Mouse (Mus musculus) embryonic facial prominence, embryonic 13.5 days (tissue): Measurements from ENCODE around the gene Cplx3. TPM values are rescaled to one million over a fixed set of nuclear protein-coding genes. Genes with fewer than 3 reads are reported as not detected.

ENCODE experiments used
- ATAC-seq: fragments of 200-750 bp; cut with Nextera tagmentation; 2 replicates; pipeline ENCODE4 v1.8.0; 2017; ENCODE audit warnings: low read depth; ENCODE audit not compliant: insufficient number of reproducible peaks, insufficient read depth, low FRiP score, low TSS enrichment
- H3K27ac ChIP-seq: fragments of 300-500 bp; sonication (generic); 2 replicates; pipeline ENCODE4 v1.5.1; 2015; ENCODE audit warnings: moderate library complexity, mild to moderate bottlenecking, inconsistent platforms
- H3K27me3 ChIP-seq: fragments of 300-500 bp; sonication (generic); 2 replicates; pipeline ENCODE4 v1.6.1; 2015; ENCODE audit warnings: mild to moderate bottlenecking, inconsistent platforms
- H3K36me3 ChIP-seq: fragments of 300-500 bp; sonication (generic); 2 replicates; pipeline ENCODE4 v1.6.1; 2015; ENCODE audit warnings: mild to moderate bottlenecking, inconsistent platforms
- H3K4me1 ChIP-seq: fragments of 300-500 bp; sonication (generic); 2 replicates; pipeline ENCODE4 v1.6.1; 2015; ENCODE audit warnings: inconsistent platforms
- H3K4me2 ChIP-seq: fragments of 300-500 bp; sonication (generic); 2 replicates; pipeline ENCODE4 v1.6.1; 2015; ENCODE audit warnings: moderate library complexity, mild to moderate bottlenecking, inconsistent platforms
- H3K4me3 ChIP-seq: fragments of 300-500 bp; sonication (generic); 2 replicates; pipeline ENCODE4 v1.5.1; 2015; ENCODE audit warnings: mild to moderate bottlenecking, inconsistent platforms
- H3K9ac ChIP-seq: fragments of 300-500 bp; sonication (generic); 2 replicates; pipeline ENCODE4 v1.6.1; 2015; ENCODE audit warnings: mild to moderate bottlenecking, inconsistent platforms
- H3K9me3 ChIP-seq: fragments of 300-500 bp; sonication (generic); 2 replicates; pipeline ENCODE4 v1.6.1; 2016; ENCODE audit warnings: inconsistent platforms
- WGBS: fragments of 180-500 bp; shearing (Covaris S2); methylation state at CpG from one replicate; pipeline ENCODE4 v1.1.7; 2015; ENCODE audit warnings: mixed read lengths; 5-methylcytosine and 5-hydroxymethylcytosine counted together
- polyA plus RNA-seq: library from polyadenylated mRNA; unstranded; fragments of >200 nt; fragmentation: Nextera tagmentation; extraction: Ambion mirVana; gene quantifications from 2 replicates; pipeline ENCODE4 v1.2.1, GENCODE M21; 2015

The Cplx3 gene
- polyA plus RNA-seq, 1 experiment from 2014 or later: not detected

DNA sequence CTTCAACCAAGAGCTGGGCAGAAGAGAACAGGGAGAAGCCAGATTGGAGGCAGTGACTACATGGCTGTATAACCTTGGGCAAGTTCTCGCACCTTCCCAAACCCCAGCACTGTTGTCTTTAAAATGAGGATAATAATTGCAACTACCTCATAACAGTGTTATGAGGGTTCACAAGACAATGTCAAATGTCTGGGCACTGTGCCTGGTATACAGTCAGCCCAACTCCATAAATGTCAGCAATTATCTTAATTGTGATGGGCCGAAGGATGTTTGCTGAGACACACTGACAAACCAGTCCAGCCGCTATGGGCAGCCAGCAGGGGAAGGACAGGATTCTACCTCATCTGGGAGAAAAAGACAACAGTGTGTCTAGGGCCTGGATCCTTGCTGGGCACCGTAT, 8.7 kb upstream of the Cplx3 start:
- Histone ChIP-seq H3K4me1 (no peaks in the 10 kb centered on the region), H3K4me3 (no peak overlapping the region), H3K9me3 (no peaks in the 10 kb centered on the region), H3K36me3 (no peaks in the 10 kb centered on the region), H3K27ac (no peak overlapping the region), H3K4me2 (no peak overlapping the region), H3K9ac (no peak overlapping the region), H3K27me3 (no peaks in the 10 kb centered on the region)
- 75% methylated on average over 4 of the region's 4 CpGs for WGBS
- ATAC-seq: no peak

DNA sequence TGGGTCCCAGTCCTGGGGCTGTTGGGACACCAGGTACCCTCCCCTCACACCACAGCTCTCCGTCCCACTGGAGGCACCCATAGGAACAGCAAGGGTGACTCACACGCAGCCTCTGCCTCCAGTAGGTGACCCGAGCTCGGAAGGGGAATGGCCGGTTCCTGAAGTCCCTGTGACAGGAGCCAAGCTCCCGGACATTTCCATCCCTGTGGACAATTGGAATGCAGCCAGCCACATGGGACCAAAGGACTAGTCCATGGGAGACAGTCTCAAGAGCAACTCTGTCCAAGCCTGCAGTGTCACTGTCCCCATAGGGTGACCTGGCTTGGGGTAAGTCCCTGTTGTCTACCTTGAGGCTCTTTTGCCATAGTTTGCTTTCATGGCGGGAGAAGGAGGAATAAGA, 7.9 kb upstream of the Cplx3 start:
- WGBS: 89% methylated on average over 7 of the region's 7 CpGs
- Histone ChIP-seq H3K36me3 (no peaks in the 10 kb centered on the region), H3K27ac (no peak overlapping the region), H3K4me2 (no peak overlapping the region), H3K27me3 (no peaks in the 10 kb centered on the region), H3K9ac (no peak overlapping the region), H3K4me1 (no peaks in the 10 kb centered on the region), H3K4me3 (no peak overlapping the region), H3K9me3 (no peaks in the 10 kb centered on the region)
- ATAC-seq: no peak

DNA sequence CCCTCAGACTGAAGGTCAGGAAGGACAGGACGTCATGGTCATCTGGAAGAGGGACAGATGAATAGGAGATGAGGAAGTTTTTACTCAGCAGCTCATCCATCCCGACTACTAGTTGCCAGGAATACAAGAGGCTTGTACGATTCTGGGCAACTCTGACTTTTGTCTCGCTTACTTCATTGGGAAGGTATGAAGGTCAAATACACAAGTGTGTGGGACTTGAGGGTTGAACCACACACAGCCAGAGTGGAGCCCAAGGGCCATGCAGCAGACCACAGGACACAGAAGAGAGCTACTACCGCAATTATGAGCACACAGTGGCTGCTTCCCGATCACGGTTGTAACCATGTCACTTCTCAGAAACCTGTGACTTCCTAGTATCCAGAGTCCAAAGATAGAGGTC, 6.5 kb upstream of the Cplx3 start:
- no peak overlapping the region for H3K4me2 ChIP-seq
- H3K27me3 ChIP-seq: no peaks in the 10 kb centered on the region
- WGBS: 79% methylated on average over 7 of the region's 7 CpGs
- H3K9ac ChIP-seq: no peak overlapping the region
- no peak overlapping the region for H3K27ac ChIP-seq
- ATAC-seq: no peak
- H3K4me3 ChIP-seq: no peak overlapping the region
- no peaks in the 10 kb centered on the region for H3K36me3 ChIP-seq
- no peaks in the 10 kb centered on the region for H3K4me1 ChIP-seq
- H3K9me3 ChIP-seq: no peaks in the 10 kb centered on the region

DNA sequence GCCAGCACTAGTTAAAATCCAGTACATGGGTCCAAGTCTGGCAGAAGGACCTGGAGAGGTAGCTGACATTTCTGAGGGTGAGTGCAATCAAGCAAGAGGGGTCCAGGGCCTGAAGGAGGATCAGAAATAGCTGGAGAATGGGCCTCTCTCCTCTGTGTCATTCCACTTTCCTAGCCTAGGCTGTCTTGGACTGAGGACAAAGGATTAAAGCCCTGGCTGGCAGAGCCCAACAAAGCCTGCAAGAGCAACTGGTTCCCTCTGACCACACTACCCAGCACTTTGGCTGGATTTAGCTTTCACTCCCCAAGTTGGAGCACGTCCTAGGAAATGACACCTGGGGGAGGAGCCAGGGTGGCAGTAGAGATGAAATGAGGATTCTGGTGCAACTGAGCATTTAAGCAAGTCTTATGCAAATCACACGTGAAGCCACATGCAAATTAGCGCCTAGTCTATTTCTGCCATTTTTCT, 4.3 kb upstream of the Cplx3 start:
- H3K4me1 ChIP-seq: peaks cover 6% of the 10 kb centered on the region; the same call in 1 of the 2 replicates
- no peak overlapping the region for H3K9ac ChIP-seq
- ATAC-seq: no peak
- H3K4me2 ChIP-seq: no peak overlapping the region
- WGBS: 57% methylated on average over 3 of the region's 3 CpGs
- no peaks in the 10 kb centered on the region for H3K36me3 ChIP-seq
- H3K27ac ChIP-seq: no peak overlapping the region
- H3K27me3 ChIP-seq: peaks cover 19% of the 10 kb centered on the region
- no peaks in the 10 kb centered on the region for H3K9me3 ChIP-seq
- H3K4me3 ChIP-seq: no peak overlapping the region

DNA sequence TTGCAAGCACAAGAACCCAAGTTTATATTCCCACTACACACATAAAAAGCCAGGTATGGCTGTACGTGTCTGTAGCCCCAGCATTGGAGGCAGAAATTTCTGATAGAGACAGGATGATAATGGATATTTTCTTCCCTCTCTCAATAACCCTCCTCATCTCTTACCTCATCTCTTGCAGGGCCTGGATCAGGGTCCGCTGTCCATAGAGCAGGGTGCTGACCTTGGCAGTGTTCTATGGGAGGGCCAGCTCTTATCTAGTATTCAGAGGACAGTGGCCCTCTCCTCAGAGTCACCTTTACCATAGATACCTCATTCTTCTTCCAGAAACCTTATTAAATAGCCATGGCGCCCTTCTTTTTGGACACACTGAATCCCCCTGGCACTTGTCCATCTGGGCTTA, 3.7 kb upstream of the Cplx3 start:
- Histone ChIP-seq H3K9me3 (no peaks in the 10 kb centered on the region), H3K4me2 (no peak overlapping the region), H3K4me3 (no peak overlapping the region), H3K27ac (no peak overlapping the region), H3K4me1 (peaks cover 6% of the 10 kb centered on the region; the same call in 1 of the 2 replicates), H3K27me3 (peaks cover 23% of the 10 kb centered on the region), H3K9ac (no peak overlapping the region), H3K36me3 (no peaks in the 10 kb centered on the region)
- no peak for ATAC-seq
- 50% methylated on average over 3 of the region's 3 CpGs for WGBS

DNA sequence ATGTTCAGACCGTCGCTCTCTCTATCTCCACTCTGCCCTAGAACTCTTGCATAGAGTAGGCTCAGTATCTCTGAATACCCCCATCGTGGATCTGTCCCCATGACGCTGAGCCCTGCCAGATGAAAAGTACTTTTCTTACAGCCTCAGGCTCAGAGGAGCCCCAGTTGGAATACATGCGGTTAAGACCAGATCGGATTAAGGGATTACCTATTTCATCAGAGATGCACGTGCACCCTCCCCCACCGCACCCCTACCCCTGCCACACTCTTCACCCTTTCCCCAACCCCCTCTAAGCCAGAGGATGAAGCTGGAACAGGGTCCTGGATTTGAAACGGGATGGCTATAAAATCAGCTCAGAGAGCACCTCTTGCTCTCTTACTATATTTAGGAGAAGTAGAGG, 578 bp downstream of the Cplx3 start:
- no peak overlapping the region for H3K4me2 ChIP-seq
- H3K4me1 ChIP-seq: peaks cover 6% of the 10 kb centered on the region; the same call in 1 of the 2 replicates
- H3K27me3 ChIP-seq: peaks cover 27% of the 10 kb centered on the region
- WGBS: 13% methylated on average over 9 of the region's 9 CpGs
- H3K9me3 ChIP-seq: no peaks in the 10 kb centered on the region
- H3K4me3 ChIP-seq: no peak overlapping the region
- H3K9ac ChIP-seq: no peak overlapping the region
- no peak overlapping the region for H3K27ac ChIP-seq
- no peaks in the 10 kb centered on the region for H3K36me3 ChIP-seq
- ATAC-seq: no peak

DNA sequence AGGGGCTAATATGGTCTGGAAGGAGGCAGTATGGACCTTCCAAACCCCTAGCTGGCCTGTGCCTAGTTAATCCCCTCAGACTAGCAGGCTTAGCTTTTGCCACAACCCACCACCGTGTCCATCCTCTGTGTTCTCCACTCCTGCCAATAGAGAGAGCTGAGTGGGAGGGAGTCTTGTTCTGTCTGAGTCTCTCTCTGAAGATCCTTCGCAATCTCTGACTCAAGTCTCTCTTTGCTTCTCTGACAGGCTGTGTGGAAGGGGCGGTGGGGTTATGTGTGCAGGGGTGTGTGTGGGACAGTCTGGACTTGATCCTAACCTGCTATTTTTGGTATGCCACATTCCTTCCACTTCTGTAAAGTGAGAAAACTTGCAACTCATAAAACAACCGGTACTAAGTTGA, 1.2 kb downstream of the Cplx3 start:
- Histone ChIP-seq H3K27me3 (peaks cover 27% of the 10 kb centered on the region), H3K36me3 (no peaks in the 10 kb centered on the region), H3K4me1 (peaks cover 6% of the 10 kb centered on the region; the same call in 1 of the 2 replicates), H3K4me2 (no peak overlapping the region), H3K4me3 (no peak overlapping the region), H3K27ac (no peak overlapping the region), H3K9me3 (no peaks in the 10 kb centered on the region), H3K9ac (no peak overlapping the region)
- ATAC-seq: no peak
- WGBS: 76% methylated on average over 4 of the region's 4 CpGs

DNA sequence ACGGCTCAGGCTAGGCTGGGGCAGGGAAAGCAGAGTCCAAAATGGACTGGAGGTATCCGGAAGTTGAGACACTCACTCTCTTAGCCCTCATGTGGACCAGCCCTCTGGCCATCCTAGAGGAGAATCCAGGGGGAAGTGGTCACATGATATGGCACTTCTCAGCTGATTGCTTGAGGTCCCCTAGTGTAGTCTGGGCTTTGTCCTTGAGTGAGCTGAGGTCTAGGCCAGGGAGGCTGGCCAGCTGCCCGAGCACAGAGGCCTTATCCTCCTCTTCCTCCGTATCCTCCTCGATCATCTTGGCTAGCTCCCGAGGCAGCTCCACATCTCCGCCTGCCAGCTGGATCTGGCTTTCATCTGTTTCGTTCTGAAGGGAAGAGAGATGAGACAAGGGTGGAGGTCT, 4.0 kb downstream of the Cplx3 start:
- H3K4me1 ChIP-seq: peaks cover 6% of the 10 kb centered on the region; the same call in 1 of the 2 replicates
- no peak overlapping the region for H3K9ac ChIP-seq
- H3K9me3 ChIP-seq: no peaks in the 10 kb centered on the region
- no peak overlapping the region for H3K27ac ChIP-seq
- no peaks in the 10 kb centered on the region for H3K36me3 ChIP-seq
- peaks cover 24% of the 10 kb centered on the region for H3K27me3 ChIP-seq
- 72% methylated on average over 8 of the region's 8 CpGs for WGBS
- no peak overlapping the region for H3K4me3 ChIP-seq
- ATAC-seq: no peak
- H3K4me2 ChIP-seq: no peak overlapping the region

DNA sequence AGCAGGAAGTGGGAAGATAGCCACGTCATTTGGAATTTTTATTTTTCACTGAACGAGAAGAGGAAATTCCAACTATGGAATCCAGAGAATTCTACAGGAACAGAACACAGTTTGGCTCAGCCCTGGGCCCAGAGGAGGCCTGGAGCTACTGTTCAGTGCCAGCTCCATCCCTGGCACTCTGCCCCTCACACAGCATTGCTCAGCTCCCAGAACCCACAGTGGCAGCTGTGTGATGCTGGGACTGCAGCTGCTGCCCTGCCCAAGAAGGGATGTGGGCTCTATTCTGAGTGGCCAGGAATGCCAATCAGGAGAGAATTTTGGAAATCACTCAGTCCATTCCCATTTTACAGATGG, 4.8 kb downstream of the Cplx3 start:
- WGBS: 46% methylated on average over 2 of the region's 2 CpGs
- Histone ChIP-seq H3K4me3 (no peak overlapping the region), H3K36me3 (no peaks in the 10 kb centered on the region), H3K27me3 (peaks cover 16% of the 10 kb centered on the region), H3K4me1 (peaks cover 3% of the 10 kb centered on the region; the same call in 1 of the 2 replicates), H3K4me2 (no peak overlapping the region), H3K9ac (no peak overlapping the region), H3K27ac (no peak overlapping the region), H3K9me3 (no peaks in the 10 kb centered on the region)
- no peak for ATAC-seq

DNA sequence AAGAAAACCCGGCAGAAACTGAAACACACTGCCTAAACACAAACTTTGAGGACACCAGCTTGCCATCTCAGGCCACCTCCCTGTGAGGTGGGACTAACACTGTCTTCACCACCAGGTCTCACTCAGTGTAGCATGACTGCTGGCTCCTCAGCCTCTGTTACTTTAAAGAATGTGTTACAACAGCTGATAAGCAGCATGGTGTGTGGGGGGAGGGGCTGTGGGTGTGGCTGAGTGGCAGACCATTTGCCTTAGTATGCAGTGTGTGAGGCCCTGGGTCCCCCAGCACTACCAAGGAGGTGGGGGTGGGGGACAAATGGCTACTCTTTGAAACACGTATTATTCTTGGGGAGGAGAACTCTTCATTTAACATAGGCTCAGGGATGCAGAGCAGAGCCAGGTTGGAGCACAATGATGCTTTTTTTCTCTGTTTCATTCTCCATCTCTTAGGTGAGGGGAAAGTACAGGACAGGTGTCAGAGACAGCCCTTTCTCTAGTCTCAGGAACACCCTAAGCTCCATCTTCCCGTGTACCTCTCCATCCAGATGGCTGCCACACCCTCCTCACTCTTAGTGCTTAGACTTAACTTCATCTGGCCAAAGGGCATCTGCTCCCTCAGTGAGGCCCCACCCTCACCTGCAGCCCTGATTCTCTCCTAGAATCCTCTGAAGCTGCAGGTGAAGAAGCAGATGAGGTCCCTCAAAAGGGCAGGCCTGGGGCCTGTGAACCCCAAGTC, 5.3 kb downstream of the Cplx3 start:
- ATAC-seq: 0 out of 2 replicates have a peak, but pooled peaks have one; percentile 32
- H3K4me1 ChIP-seq: no peaks in the 10 kb centered on the region
- WGBS: 9% methylated on average over 3 of the region's 3 CpGs

DNA sequence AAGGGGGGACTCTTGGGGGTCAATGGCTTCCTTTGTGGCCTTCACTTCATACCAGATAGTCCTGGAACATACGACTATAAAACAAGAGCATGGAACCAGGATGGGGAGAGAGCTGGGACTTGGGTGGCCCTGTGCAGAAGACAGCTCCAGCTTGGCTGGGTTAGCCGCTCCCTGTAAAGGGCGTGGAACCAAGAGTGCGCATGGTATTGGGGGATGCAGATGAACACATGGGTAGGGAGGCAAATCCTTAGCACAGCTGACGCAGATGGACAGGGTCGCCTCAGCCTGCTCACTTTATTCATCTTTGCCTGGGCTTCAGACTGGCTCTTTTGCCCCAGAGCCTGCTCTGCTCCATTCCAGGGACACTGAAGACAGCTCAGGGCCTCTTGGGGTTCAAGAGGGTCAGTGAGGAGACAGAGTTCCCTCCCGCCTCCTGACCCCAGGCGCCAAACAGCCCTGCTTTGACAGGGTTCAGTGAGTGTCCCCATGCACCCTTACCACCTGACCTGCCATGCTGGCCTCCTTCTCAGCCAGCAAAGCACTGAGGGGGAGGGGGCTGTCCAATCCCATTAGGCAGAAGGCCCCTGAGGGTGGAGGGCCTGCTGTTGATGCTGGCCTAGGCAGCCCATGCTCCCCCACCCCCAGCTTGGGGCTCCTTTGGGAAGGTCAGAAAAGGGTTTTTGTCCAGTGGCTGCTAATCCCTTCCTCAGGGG, 7.1 kb downstream of the Cplx3 start:
- ATAC-seq: no peak

More for the DNA sequence above, 5.3 kb downstream of the Cplx3 start:
- Histone ChIP-seq H3K4me3 (no peak overlapping the region), H3K9ac (no peak overlapping the region), H3K9me3 (no peaks in the 10 kb centered on the region), H3K36me3 (no peaks in the 10 kb centered on the region), H3K4me2 (no peak overlapping the region), H3K27me3 (peaks cover 11% of the 10 kb centered on the region), H3K27ac (no peak overlapping the region)

DNA sequence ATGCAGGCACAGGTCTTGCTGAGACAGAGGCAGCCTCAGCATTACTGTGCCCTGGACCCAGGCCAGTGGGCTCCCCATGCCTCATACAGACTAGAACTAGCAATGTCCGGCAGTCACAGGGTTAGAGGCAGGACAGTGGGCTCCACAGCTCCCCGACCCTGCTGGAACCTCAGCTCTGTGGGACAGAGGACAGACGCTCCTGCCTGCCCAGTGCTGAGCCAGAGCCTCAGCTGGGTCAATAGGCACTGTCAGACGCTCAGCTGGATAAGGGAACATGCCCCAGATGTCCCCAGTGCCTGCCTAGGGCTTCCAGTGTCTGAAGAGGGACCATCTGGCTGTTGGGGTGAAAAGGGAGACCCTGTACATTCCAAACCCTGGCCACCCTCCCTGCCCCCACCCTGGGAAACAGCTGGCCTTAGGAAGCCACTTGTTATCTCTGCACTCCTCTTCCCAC, 8.1 kb downstream of the Cplx3 start:
- Histone ChIP-seq H3K9ac (no peak overlapping the region), H3K4me1 (no peaks in the 10 kb centered on the region), H3K27ac (no peak overlapping the region), H3K4me2 (no peak overlapping the region), H3K4me3 (no peak overlapping the region), H3K36me3 (peaks cover 25% of the 10 kb centered on the region), H3K9me3 (no peaks in the 10 kb centered on the region), H3K27me3 (no peaks in the 10 kb centered on the region)
- 19% methylated on average over 4 of the region's 4 CpGs for WGBS
- no peak for ATAC-seq

More for the DNA sequence above, 7.1 kb downstream of the Cplx3 start:
- Histone ChIP-seq H3K4me1 (no peaks in the 10 kb centered on the region), H3K27me3 (no peaks in the 10 kb centered on the region), H3K4me2 (no peak overlapping the region), H3K9me3 (no peaks in the 10 kb centered on the region), H3K36me3 (peaks cover 15% of the 10 kb centered on the region), H3K4me3 (no peak overlapping the region), H3K27ac (no peak overlapping the region), H3K9ac (no peak overlapping the region)
- 32% methylated on average over 8 of the region's 8 CpGs for WGBS
